Mouse (Mus musculus) inflammation-experienced regulatory T-cells, adult 6 months (primary cell): ENCODE results near the gene Pde4a. TPM values are rescaled to one million over a fixed set of nuclear protein-coding genes. Genes with fewer than 3 reads are reported as not detected.

ENCODE experiments used
- ATAC-seq: one replicate; pipeline ENCODE4 v1.8.0; 2017
- polyA plus RNA-seq, 3 experiments: library from polyadenylated mRNA; unstranded; fragments of 100-300 nt; shearing (Covaris generic); gene quantifications; one replicate each; pipeline ENCODE4 v1.2.1; 2017

The Pde4a gene
- polyA plus RNA-seq = 1 to 10 TPM in 1 of 3 experiments, under 1 TPM in 2; 0.54 to 1.3 (median 0.82) TPM

DNA sequence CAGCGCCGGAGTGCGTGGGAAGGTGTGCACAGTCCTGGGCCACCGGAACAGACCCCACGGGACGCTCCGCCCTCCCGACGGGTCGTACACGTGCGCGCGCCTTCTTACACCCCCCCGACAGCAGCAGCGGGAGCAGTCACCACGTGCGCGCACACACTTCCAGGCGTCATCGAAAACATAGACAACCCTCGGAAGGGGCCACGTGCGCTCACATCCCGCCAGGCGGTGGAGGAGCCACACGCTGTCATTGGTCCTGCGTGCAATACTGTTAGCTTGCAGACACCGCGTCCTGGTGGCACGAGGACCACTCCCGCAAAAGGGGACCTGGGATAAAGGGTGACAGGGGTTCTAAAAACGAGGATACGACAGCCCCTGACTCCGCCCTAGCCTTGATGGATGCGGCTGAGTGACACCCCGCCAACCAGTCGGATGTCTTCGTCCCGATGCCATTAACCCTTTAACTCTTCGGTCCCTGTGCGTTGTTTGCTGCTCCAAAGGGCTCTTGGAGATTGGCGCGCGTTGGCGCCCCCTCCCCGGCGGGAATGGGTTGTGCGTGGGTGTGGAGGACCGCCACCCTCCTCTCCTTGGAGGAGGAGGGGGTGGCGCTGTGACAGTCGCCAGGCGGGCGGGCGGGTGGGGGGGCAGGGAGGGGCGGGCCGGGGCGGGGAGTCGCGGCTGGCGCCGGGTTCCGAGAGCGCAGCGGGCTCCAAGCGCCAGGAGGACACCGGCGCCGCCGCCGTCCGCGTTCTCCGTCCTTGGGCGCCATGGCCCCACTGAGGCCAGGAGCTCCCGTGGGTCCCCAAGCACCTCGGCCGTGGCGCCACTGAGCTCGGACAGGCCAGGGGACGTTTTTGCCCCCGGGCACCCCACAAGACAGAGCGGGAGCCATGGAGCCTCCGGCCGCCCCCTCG lies at the start of gene Pde4a:
Gene Pde4a (plus strand): TSS at position 674 of the 911 bp plus-strand sequence.
- peak; percentile 35 for ATAC-seq

DNA sequence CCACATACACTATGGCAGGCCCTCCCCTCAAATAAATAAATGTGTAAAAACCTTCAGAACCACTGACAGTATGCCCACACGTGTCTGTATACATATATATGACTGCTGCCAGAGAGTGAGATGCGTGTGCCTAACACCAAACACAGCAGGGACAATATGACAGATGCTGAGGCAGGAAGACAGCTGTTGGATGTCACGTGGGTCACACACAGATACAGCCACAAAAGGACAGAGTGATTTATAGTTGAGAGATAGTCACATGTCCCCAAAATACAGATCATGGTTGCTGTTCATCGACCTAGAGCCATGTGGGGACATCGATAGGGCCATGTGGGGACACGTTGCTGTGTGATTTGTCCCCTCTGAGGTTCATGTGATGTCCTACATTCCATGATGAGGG lies 48.4 kb upstream of the Pde4a start:
- ATAC-seq = no peak

- no peak for ATAC-seq
Measured at GRCm38 (mm10) chr9:21121483-21121882, 44.0 kb upstream of the Pde4a start.

DNA sequence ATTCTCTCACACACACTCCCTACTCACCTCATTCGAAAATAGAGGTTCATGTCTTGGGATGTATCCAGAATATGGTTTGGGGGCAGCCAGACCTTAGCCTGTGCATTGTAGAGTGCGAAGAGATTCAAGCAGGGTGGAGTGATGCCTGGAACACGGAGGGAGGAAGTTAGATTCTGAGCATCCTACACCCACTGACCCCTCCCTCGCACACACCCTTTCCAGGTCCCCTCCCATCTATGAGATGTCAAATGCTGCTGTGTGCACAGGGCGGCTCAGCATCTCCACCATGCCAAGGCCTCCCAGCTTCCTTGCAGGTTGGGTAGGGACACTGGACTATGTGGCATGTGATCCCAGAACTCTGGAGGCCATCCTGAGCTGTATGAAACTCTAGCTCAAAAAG lies 40.7 kb upstream of the Pde4a start:
- ATAC-seq = no peak

- no peak for ATAC-seq
Measured at GRCm38 (mm10) chr9:21125502-21126258, 39.8 kb upstream of the Pde4a start.

DNA sequence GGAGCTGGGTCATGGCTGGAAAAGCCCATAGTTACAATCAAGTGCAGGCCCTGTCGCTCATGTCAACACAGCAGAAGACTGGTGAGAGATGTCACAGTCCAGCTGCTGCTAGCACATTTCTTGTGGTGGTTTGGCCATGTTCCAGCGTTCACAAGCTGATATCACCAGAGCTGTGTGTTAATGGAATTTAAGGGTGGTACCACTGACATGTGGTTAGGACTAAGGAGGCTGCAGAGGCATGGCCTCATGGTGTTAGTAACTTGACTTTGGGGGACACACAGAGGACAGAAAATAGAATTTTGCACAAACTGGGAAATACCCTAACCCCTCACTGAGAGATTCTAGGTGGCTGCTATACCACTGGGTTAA lies 39.3 kb upstream of the Pde4a start:
- no peak for ATAC-seq

DNA sequence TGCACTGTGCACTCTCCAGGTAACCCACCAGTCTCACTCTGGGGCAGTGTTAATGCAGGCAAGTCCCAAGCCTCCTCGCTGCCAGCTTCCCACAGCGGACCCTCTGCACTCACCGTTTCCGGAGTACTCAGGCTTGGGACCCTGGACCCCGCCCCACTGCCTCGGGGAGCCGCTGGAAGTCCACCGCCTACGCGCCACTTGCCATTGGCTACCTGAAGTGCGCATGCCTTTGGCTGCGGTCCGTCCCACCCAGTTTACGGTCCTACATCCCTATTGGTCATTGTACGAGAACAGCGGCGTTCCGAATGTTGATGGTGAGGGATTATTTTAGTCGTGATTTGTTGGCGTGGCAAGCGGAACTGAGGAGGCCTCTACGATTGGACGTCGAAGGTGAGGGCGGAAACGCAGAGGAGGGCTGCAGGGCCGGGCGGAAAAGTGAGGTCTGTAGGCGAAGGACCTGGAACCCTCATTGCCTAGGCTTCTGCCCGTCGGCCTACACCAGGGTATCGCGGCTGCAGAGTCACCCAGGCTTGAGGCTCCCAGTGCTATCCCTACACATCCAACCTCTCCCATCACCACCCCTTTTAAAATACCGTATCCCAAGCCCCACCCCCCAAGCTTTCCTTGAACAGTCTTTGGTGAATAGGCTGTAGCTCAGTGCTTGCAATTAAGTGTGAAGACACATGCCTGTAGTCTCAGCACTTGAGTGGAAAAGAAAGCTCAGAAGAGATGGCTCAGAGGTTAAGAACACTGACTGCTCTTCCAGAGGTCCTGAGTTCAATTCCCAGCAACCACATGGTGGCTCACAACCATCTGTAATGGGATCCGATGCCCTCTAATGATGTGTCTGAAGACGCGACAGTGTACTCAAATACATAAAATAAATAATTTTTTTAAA lies 34.2 kb upstream of the Pde4a start, which contains the start of gene Tyk2:
Gene Tyk2 (minus strand): TSS at position 185 of the 898 bp plus-strand sequence.
- ATAC-seq = peak; percentile 87

GRCm38 (mm10) chr9:21132102-21132775 lies 33.3 kb upstream of the Pde4a start:
- ATAC-seq = no peak

DNA sequence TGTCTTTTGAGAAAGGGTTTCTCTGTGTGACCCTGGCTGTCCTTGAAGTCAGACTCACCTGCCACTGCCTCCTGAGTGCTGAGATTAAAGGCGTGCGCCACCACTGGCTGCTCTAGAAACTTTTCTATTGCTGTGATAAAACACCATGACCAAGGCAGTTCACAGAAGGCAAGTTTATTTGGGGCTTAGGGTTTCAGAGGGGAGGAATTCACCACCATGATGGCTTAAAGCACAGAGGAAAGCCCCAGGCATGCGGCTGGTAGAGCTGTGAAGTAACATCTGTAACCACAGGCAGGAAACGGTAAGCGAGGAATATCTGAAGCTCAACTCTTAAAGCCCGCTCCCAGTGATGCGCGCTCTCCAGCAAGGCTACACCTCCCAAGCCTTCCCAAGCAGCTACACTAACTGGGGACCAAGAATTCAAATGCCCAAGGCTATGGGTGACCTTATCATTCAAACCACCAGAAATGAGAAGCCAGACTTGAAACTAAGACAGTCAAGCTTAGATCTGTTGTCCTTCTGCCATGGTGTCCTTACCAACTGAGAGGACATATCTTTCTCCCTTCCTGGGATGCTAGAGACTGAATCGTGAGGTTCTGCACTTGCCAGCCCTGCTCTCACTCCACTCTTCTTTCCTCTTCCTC lies 32.3 kb upstream of the Pde4a start:
- ATAC-seq = peak; percentile 25

GRCm38 (mm10) chr9:21134595-21135328 lies 30.8 kb upstream of the Pde4a start:
- no peak for ATAC-seq

- ATAC-seq = no peak
Measured at GRCm38 (mm10) chr9:21135329-21135890, 30.1 kb upstream of the Pde4a start.

GRCm38 (mm10) chr9:21135941-21136381 lies 29.6 kb upstream of the Pde4a start:
- peak; percentile 15 for ATAC-seq

- ATAC-seq = peak; percentile 65
Measured at GRCm38 (mm10) chr9:21136401-21136800, 29.1 kb upstream of the Pde4a start.

DNA sequence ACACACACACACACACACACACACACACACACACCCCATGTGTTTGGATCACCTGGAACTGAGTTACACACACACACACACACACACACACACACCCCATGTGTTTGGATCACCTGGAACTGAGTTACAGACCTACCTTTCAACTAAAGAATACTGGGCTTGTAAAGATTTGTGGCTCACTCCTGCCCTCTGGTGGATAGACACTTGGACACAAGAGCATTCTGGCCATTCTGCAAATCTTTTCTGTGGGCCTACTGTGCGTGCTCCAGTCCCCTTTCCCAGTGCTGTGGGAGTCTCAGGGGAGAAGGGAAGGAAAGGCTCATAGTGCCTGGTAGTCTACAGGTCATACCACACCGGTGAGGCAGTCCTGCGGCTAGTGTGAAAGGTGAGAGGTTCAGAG lies 28.3 kb upstream of the Pde4a start:
- peak; percentile 38 for ATAC-seq

DNA sequence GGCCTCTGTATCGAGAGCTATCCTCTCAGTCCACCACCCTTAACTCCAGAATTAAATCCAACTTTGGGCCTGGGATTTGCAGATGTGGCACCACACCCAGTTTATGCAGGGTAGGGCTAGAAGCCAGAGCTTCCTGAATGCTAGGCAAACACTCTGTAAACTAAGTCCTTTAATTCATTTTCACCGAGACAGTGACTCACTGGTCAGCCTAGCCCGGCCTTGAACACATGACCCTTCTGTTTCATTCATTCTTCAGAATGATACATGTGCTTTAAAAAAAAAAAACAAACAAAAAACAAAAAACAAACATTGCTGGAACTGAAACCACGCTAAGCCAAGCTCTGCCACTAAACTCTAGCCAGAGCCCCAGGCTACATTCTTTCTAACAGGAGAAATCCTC lies 27.1 kb upstream of the Pde4a start:
- ATAC-seq = no peak

- ATAC-seq = no peak
Measured at GRCm38 (mm10) chr9:21141922-21142321, 23.6 kb upstream of the Pde4a start.

- ATAC-seq = no peak
Measured at GRCm38 (mm10) chr9:21144361-21144760, 21.2 kb upstream of the Pde4a start.

- ATAC-seq = no peak
Measured at GRCm38 (mm10) chr9:21145431-21145830, 20.1 kb upstream of the Pde4a start.

GRCm38 (mm10) chr9:21146722-21147121 lies 18.8 kb upstream of the Pde4a start:
- ATAC-seq = peak; percentile 85

DNA sequence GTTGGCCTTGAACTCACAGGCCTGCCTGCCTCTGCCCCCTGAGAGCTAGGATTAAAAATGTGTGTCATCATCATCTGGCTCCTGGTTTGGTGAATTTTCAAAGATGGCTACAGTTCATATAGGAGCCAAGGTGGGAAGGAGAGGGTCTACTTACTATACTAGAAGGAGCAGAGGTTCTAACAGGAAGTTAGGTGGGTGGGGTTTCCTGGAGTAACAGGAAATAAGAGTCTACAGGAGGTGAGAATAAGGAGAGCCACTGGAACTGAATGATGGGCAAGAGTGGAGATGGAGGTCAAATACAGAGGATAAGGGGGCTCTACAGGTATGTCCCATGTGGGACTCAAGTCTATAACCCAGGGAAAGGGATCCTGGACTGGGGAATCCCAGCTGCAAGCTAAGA lies 17.1 kb upstream of the Pde4a start:
- no peak for ATAC-seq
